Mouse (Mus musculus) liver, adult 2 months (tissue): ENCODE measurements around the gene Crybg3. TPM values are rescaled to one million over a fixed set of nuclear protein-coding genes. Genes with fewer than 3 reads are reported as not detected.
A peak's percentile ranks its signal among the peaks of the same experiment; 100 is the strongest.

ENCODE experiments used
- DNase-seq: peaks from one replicate; pipeline ENCODE4 v3.0.0-alpha.2; 2011; ENCODE audit warnings: low read depth, low spot score; ENCODE audit errors: extremely low read depth
- H3K27ac ChIP-seq: fragments of 200-500 bp; replicated peaks from 2 replicates; pipeline ENCODE4 v1.5.1; 2012; ENCODE audit warnings: low read depth, mild to moderate bottlenecking, control low read depth, inconsistent platforms, low read length; ENCODE audit not compliant: insufficient read depth
- H3K27me3 ChIP-seq: fragments of 200-500 bp; 2 replicates; pipeline ENCODE4 v1.6.1; 2012; ENCODE audit warnings: mild to moderate bottlenecking, moderate library complexity, low read length, inconsistent platforms; ENCODE audit not compliant: control insufficient read depth, insufficient read depth
- H3K36me3 ChIP-seq: fragments of 200-500 bp; 2 replicates; pipeline ENCODE4 v1.6.1; 2012; ENCODE audit warnings: low read length, inconsistent platforms; ENCODE audit not compliant: control insufficient read depth, insufficient read depth
- H3K4me1 ChIP-seq: fragments of 200-500 bp; 2 replicates; pipeline ENCODE4 v1.6.1; 2011; ENCODE audit warnings: low read length; ENCODE audit not compliant: control insufficient read depth, insufficient read depth
- H3K4me3 ChIP-seq: fragments of 200-500 bp; 2 replicates; pipeline ENCODE4 v1.5.1; 2011; ENCODE audit warnings: low read depth, mild to moderate bottlenecking, control low read depth, low read length, moderate library complexity; ENCODE audit not compliant: insufficient read depth
- H3K79me2 ChIP-seq: fragments of 200-500 bp; 2 replicates; pipeline ENCODE4 v1.6.1; 2012; ENCODE audit warnings: inconsistent platforms, mild to moderate bottlenecking, low read length, moderate library complexity; ENCODE audit not compliant: control insufficient read depth, insufficient read depth
- H3K9ac ChIP-seq: fragments of 200-500 bp; 2 replicates; pipeline ENCODE4 v1.6.1; 2012; ENCODE audit warnings: low read depth, mild to moderate bottlenecking, control low read depth, inconsistent platforms, low read length
- CTCF ChIP-seq: fragments of 200-500 bp; IDR thresholded peaks from 2 replicates; pipeline ENCODE4 v1.5.1; 2011; ENCODE audit warnings: low read depth, low read length, control low read depth
- POLR2A ChIP-seq: fragments of 200-500 bp; IDR thresholded peaks from 2 replicates; pipeline ENCODE4 v1.6.1; 2011; ENCODE audit warnings: low read length, control low read depth; ENCODE audit not compliant: insufficient read depth; ENCODE audit errors: extremely low read depth
- WGBS: fragments of 180-500 bp; shearing (Covaris S2); methylation state at CpG from one replicate; pipeline ENCODE4 v1.1.7; 2018; 5-methylcytosine and 5-hydroxymethylcytosine counted together
- polyA plus RNA-seq: library from polyadenylated mRNA; depleted of rRNA; stranded (reverse); fragments of >200 nt; gene quantifications from 2 replicates; pipeline ENCODE4 v1.2.3, GENCODE M21; 2012
- total RNA-seq: library from RNA; depleted of rRNA; stranded (reverse); fragments of >200 nt; gene quantifications from 2 replicates; pipeline ENCODE4 v1.2.3, GENCODE M21; 2014

Crybg3 gene
- total and polyA plus RNA-seq, 2 experiments = 3.0 to 5.5 TPM

DNA sequence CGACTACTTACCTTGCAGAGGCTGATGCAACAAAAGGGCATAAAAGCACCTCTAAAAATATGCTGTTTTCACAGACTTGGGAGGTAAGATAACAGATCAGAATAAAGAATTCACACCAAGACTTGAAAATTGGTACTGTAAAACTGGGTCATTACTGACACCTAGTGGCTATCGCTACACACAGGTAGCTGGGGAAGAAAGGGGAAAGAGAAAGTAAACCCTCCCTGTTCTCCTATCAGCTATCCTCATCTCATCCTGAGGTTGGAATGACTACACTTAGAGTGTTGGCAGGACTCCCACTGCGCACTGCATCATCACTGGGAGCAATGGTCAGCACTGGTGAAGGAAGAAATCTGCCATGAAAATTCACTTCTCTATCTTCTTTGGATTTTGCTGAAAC lies 16.4 kb upstream of the Crybg3 start:
- Histone ChIP-seq H3K4me3 (no peak overlapping the region), H3K36me3 (no peaks in the 10 kb centered on the region), H3K4me1 (no peaks in the 10 kb centered on the region), H3K27ac (no peak overlapping the region), H3K9ac (no peak overlapping the region), H3K27me3 (no peaks in the 10 kb centered on the region), H3K79me2 (no peaks in the 10 kb centered on the region)
- WGBS = 17% methylated on average over 3 of the region's 3 CpGs
- peak; percentile 71 for DNase-seq
- no peak for TF ChIP-seq POLR2A
- no peak for TF ChIP-seq CTCF

GRCm38 (mm10) chr16:59615675-59616074 lies 14.9 kb upstream of the Crybg3 start:
- H3K79me2 ChIP-seq = no peaks in the 10 kb centered on the region
- H3K4me3 ChIP-seq = no peak overlapping the region
- H3K27ac ChIP-seq = no peak overlapping the region
- H3K9ac ChIP-seq = no peak overlapping the region
- H3K4me1 ChIP-seq = no peaks in the 10 kb centered on the region
- no peak for DNase-seq
- no peak for TF ChIP-seq POLR2A
- no peak for TF ChIP-seq CTCF
- WGBS = 83% methylated on average over 3 of the region's 3 CpGs
- H3K27me3 ChIP-seq = no peaks in the 10 kb centered on the region
- no peaks in the 10 kb centered on the region for H3K36me3 ChIP-seq

GRCm38 (mm10) chr16:59610750-59611149 lies 10.0 kb upstream of the Crybg3 start:
- Histone ChIP-seq H3K9ac (no peak overlapping the region), H3K4me3 (no peak overlapping the region), H3K27me3 (no peaks in the 10 kb centered on the region), H3K79me2 (no peaks in the 10 kb centered on the region), H3K4me1 (no peaks in the 10 kb centered on the region), H3K36me3 (no peaks in the 10 kb centered on the region), H3K27ac (no peak overlapping the region)
- DNase-seq = no peak
- TF ChIP-seq CTCF (no peak), POLR2A (no peak)
- 79% methylated on average over 1 of the region's 1 CpGs for WGBS

GRCm38 (mm10) chr16:59604078-59604781 lies 3.5 kb upstream of the Crybg3 start:
- Histone ChIP-seq H3K27ac (no peak overlapping the region), H3K36me3 (no peaks in the 10 kb centered on the region), H3K9ac (no peak overlapping the region), H3K4me1 (peaks cover 4% of the 10 kb centered on the region), H3K27me3 (no peaks in the 10 kb centered on the region), H3K4me3 (no peak overlapping the region), H3K79me2 (no peaks in the 10 kb centered on the region)
- 70% methylated on average over 15 of the region's 15 CpGs for WGBS
- no peak for TF ChIP-seq POLR2A
- no peak for TF ChIP-seq CTCF
- DNase-seq = peak; percentile 20

- Histone ChIP-seq H3K27ac (peak overlapping the region; percentile 88), H3K9ac (no peak overlapping the region), H3K4me1 (peaks cover 14% of the 10 kb centered on the region), H3K79me2 (peaks cover 16% of the 10 kb centered on the region), H3K27me3 (no peaks in the 10 kb centered on the region), H3K4me3 (peak overlapping the region; percentile 74), H3K36me3 (no peaks in the 10 kb centered on the region)
- DNase-seq = peak; percentile 79
- no peak for TF ChIP-seq CTCF
- no peak for TF ChIP-seq POLR2A
- WGBS = 20% methylated on average over 17 of the region's 17 CpGs
Measured at GRCm38 (mm10) chr16:59599411-59600265, 1.1 kb downstream of the Crybg3 start.
